Mouse (Mus musculus) MEL (cell line): ENCODE results near the gene Lims1. TPM values are rescaled to one million over a fixed set of nuclear protein-coding genes. Genes with fewer than 3 reads are reported as not detected.

Experiments
- DNase-seq: peaks from one replicate; pipeline ENCODE4 v3.0.0; 2011; ENCODE audit warnings: low read depth, low spot score
- H3K27ac ChIP-seq: 2 replicates; pipeline ENCODE4 v1.5.1; 2012; ENCODE audit warnings: low read depth, mild to moderate bottlenecking, control low read depth, low read length, moderate library complexity; ENCODE audit not compliant: control insufficient read depth
- H3K27me3 ChIP-seq, 2 experiments: fragments of 150-350 bp in 1 of 2; sonication (generic) in 1 of 2; 2 replicates each; pipeline ENCODE4 v1.6.1; 2012; ENCODE audit warnings: low read length in 2 of 2, mild to moderate bottlenecking in 2 of 2, improper control_type of control experiment in 1 of 2, moderate library complexity in 1 of 2; ENCODE audit not compliant: insufficient read depth in 2 of 2, control insufficient read depth in 1 of 2
- H3K36me3 ChIP-seq, 2 experiments: 2 replicates each; pipeline ENCODE4 v1.6.1; 2012 to 2014; ENCODE audit warnings: low read length in 2 of 2, improper control_type of control experiment in 1 of 2, inconsistent platforms in 1 of 2, mild to moderate bottlenecking in 1 of 2; ENCODE audit not compliant: insufficient read depth in 2 of 2, control insufficient read depth in 1 of 2
- H3K4me1 ChIP-seq, 2 experiments: fragments of 150-350 bp in 1 of 2; sonication (generic) in 1 of 2; 2 replicates each; pipeline ENCODE4 v1.6.1; 2012; ENCODE audit warnings: low read length in 2 of 2, improper control_type of control experiment in 1 of 2, mild to moderate bottlenecking in 1 of 2; ENCODE audit not compliant: insufficient read depth in 2 of 2, control insufficient read depth in 1 of 2
- H3K4me3 ChIP-seq, 2 experiments: fragments of 150-350 bp in 1 of 2; sonication (generic) in 1 of 2; 2 replicates each; pipeline ENCODE4 v1.5.1; 2012; ENCODE audit warnings: low read depth in 2 of 2, low read length in 2 of 2, mild to moderate bottlenecking in 2 of 2, moderate library complexity in 2 of 2, control low read depth in 1 of 2, improper control_type of control experiment in 1 of 2; ENCODE audit not compliant: control insufficient read depth in 1 of 2, insufficient read depth in 1 of 2
- H3K79me2 ChIP-seq: 2 replicates; pipeline ENCODE4 v1.6.1; 2012; ENCODE audit warnings: mild to moderate bottlenecking, low read length, moderate library complexity; ENCODE audit not compliant: control insufficient read depth, poor library complexity, insufficient read depth
- H3K9ac ChIP-seq: 2 replicates; pipeline ENCODE4 v1.6.1; 2012; ENCODE audit warnings: low read depth, mild to moderate bottlenecking, control low read depth, low read length, moderate library complexity; ENCODE audit not compliant: control insufficient read depth, poor library complexity, severe bottlenecking
- H3K9me3 ChIP-seq: fragments of 150-350 bp; sonication (generic); replicated peaks from 2 replicates; pipeline ENCODE4 v1.6.1; 2012; ENCODE audit warnings: mild to moderate bottlenecking, low read length, improper control_type of control experiment, moderate library complexity; ENCODE audit not compliant: insufficient read depth
- E2F4 ChIP-seq: IDR thresholded peaks from 2 replicates; pipeline ENCODE4 v1.6.1; 2011; ENCODE audit warnings: low read depth, low read length, improper control_type of control experiment, borderline replicate concordance
- EP300 ChIP-seq, 2 experiments: IDR thresholded peaks; 2 replicates each; pipeline ENCODE4 v1.6.1; 2011; ENCODE audit warnings: improper control_type of control experiment in 2 of 2, low read length in 2 of 2, low read depth in 1 of 2, mild to moderate bottlenecking in 1 of 2
- ETS1 ChIP-seq: IDR thresholded peaks from 2 replicates; pipeline ENCODE4 v1.6.1; 2012; ENCODE audit warnings: low read depth, mild to moderate bottlenecking, inconsistent platforms, low read length, improper control_type of control experiment, moderate library complexity
- GATA1 ChIP-seq: IDR thresholded peaks from 2 replicates; pipeline ENCODE4 v1.6.1; 2011; ENCODE audit warnings: low read depth, low read length, improper control_type of control experiment
- HCFC1 ChIP-seq: IDR thresholded peaks from 2 replicates; pipeline ENCODE4 v1.6.1; 2012; ENCODE audit warnings: low read depth, mild to moderate bottlenecking, inconsistent platforms, low read length, improper control_type of control experiment, moderate library complexity
- JUND ChIP-seq: IDR thresholded peaks from 2 replicates; pipeline ENCODE4 v1.6.1; 2011; ENCODE audit warnings: low read depth, mild to moderate bottlenecking, improper control_type of control experiment, low read length
- KAT2A ChIP-seq: conservative IDR thresholded peaks from 2 replicates; pipeline ENCODE4 v1.6.1; 2012; ENCODE audit warnings: low read depth, low read length, improper control_type of control experiment, inconsistent platforms
- MAZ ChIP-seq: IDR thresholded peaks from 2 replicates; pipeline ENCODE4 v1.6.1; 2012; ENCODE audit warnings: low read depth, mild to moderate bottlenecking, inconsistent platforms, low read length, improper control_type of control experiment
- MXI1 ChIP-seq: IDR thresholded peaks from 2 replicates; pipeline ENCODE4 v1.6.1; 2011; ENCODE audit warnings: mild to moderate bottlenecking, low read depth, low read length, improper control_type of control experiment
- POLR2AphosphoS5 ChIP-seq: IDR thresholded peaks from 2 replicates; pipeline ENCODE4 v1.6.1; 2012; ENCODE audit warnings: low read depth, borderline replicate concordance, mild to moderate bottlenecking, inconsistent platforms, low read length, moderate library complexity, mixed read lengths
- RAD21 ChIP-seq: IDR thresholded peaks from 2 replicates; pipeline ENCODE4 v1.6.1; 2011; ENCODE audit warnings: mild to moderate bottlenecking, low read depth, low read length, improper control_type of control experiment
- SIN3A ChIP-seq: IDR thresholded peaks from 2 replicates; pipeline ENCODE4 v1.6.1; 2012; ENCODE audit warnings: low read length, improper control_type of control experiment, inconsistent platforms
- SMC3 ChIP-seq: IDR thresholded peaks from 2 replicates; pipeline ENCODE4 v1.6.1; 2011; ENCODE audit warnings: low read depth, low read length, improper control_type of control experiment
- TAL1 ChIP-seq: IDR thresholded peaks from 2 replicates; pipeline ENCODE4 v1.6.1; 2012; ENCODE audit warnings: mild to moderate bottlenecking, inconsistent platforms, low read length, moderate library complexity, mixed read lengths
- TCF12 ChIP-seq: IDR thresholded peaks from 2 replicates; pipeline ENCODE4 v1.6.1; 2014; ENCODE audit warnings: low read depth, mild to moderate bottlenecking, inconsistent platforms, low read length, improper control_type of control experiment, moderate library complexity
- ZMIZ1 ChIP-seq: IDR thresholded peaks from 2 replicates; pipeline ENCODE4 v1.6.1; 2012; ENCODE audit warnings: low read depth, mild to moderate bottlenecking, inconsistent platforms, low read length, improper control_type of control experiment, moderate library complexity
- polyA plus RNA-seq, 2 experiments: library from polyadenylated mRNA; stranded (reverse) in 1 of 2; unstranded in 1 of 2; fragments of >175 nt in 1 of 2; fragments of >200 nt in 1 of 2; gene quantifications; 2 replicates each; pipeline versions ENCODE4 v1.2.1 to v1.2.4; 2012; ENCODE audit warnings: low replicate concordance in 2 of 2, low read depth in 1 of 2; ENCODE audit not compliant: insufficient read length in 2 of 2, insufficient read depth in 1 of 2, missing spikeins in 1 of 2
- total RNA-seq: library from RNA; depleted of rRNA; stranded (reverse); fragments of 300-350 nt; gene quantifications from 2 replicates; pipeline ENCODE4 v1.2.3, GENCODE M21; 2012

The Lims1 gene
- total and polyA plus RNA-seq, 3 experiments, result 24.9 to 28.5 TPM; not detected in 1

- Histone ChIP-seq H3K9me3 (no peaks in the 10 kb centered on the region), H3K27ac (peak overlapping the region; percentile 85), H3K4me1 (peaks cover 28 to 32% of the 10 kb centered on the region in 2 experiments), H3K36me3 (peaks cover 0 to 53% of the 10 kb centered on the region in 2 experiments; a peak in 2 of 4 replicates), H3K27me3 (no peaks in the 10 kb centered on the region), H3K79me2 (peaks cover 12% of the 10 kb centered on the region), H3K4me3 (no peak overlapping the region), H3K9ac (peak overlapping the region; percentile 35; the same call in 1 of the 2 replicates)
- TF ChIP-seq EP300 (IDR thresholded peaks at IDR 0.05; ENCODE audit: low read depth in 1 of 2, low read length in 2 of 2) (peak; percentile 41 to 61), JUND (no peak), MAZ (peak; percentile 67; the same call in 1 of the 2 replicates), MXI1 (no peak), TCF12 (peak; percentile 77), E2F4 (no peak), ZMIZ1 (no peak), TAL1 (peak; percentile 14; the same call in 1 of the 2 replicates), SMC3 (no peak), SIN3A (0 out of 2 replicates have a peak, but pooled peaks have one; percentile 8), GATA1 (peak; percentile 54)
- peak; percentile 44 for DNase-seq
Observed at GRCm38 (mm10) chr10:58369707-58370093, 46.4 kb downstream of the Lims1 start.

DNA sequence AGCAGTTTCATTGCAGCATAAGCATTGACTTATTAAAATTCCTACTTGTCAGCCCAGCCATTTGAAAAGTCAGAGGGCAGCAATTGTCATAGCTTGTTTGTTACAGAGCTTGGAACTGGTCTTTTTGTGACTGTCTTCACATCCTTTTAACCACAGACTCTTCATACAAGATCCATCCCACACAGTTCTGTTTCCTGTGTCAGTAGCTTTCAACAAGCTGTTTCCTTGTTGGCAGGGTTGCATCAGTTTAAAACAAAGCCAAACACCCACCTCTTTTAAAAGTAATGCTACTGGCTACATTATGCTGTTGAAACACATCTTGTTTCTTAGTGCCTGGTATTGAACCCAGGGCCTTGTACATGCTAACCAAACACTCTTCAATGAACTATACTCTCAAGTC is 46.9 kb downstream of the Lims1 start:
- Histone ChIP-seq H3K27ac (peak overlapping the region; percentile 85), H3K27me3 (no peaks in the 10 kb centered on the region), H3K36me3 (peaks cover 0 to 48% of the 10 kb centered on the region in 2 experiments; a peak in 2 of 4 replicates), H3K9me3 (no peaks in the 10 kb centered on the region), H3K4me3 (peak overlapping the region in 1 of 2 experiments; percentile 28; a peak in 1 of 4 replicates), H3K4me1 (peaks cover 25 to 30% of the 10 kb centered on the region in 2 experiments), H3K79me2 (peaks cover 12% of the 10 kb centered on the region), H3K9ac (peak overlapping the region; percentile 31)
- DNase-seq, result peak; percentile 77
- TF ChIP-seq MXI1 (no peak), HCFC1 (no peak), EP300 (IDR thresholded peaks at IDR 0.05; ENCODE audit: low read depth in 1 of 2, low read length in 2 of 2) (peak in 1 of 2 experiments; percentile 49; a peak in 1 of 4 replicates), MAZ (0 out of 2 replicates have a peak, but pooled peaks have one; percentile 12), RAD21 (no peak), TCF12 (no peak), SIN3A (peak; percentile 40; the same call in 1 of the 2 replicates), ETS1 (0 out of 2 replicates have a peak, but pooled peaks have one; percentile 13), KAT2A (no peak), POLR2AphosphoS5 (no peak)
